Comparison of ENCODE assay signal across 23 mouse cellular contexts in genomic region chr9:92472256-92472855, GRCm38 (mm10).
"Had no signal": no experiment of that assay in that cellular context is flagged by ENCODE, and none has a peak within 500 bp of the region (broad histone marks: within the 10 kb centered on the region; RNA-seq: fewer than 3 reads in every experiment).

No protein-coding gene starts in this region.

- H3K4me3 ChIP-seq: heart, adult 2 months; heart, embryonic 13.5 days; heart, embryonic 15.5 days; hindbrain, embryonic 13.5 days; hindbrain, embryonic 15.5 days; intestine, embryonic 15.5 days; layer of hippocampus, adult 2 months; limb, embryonic 13.5 days; limb, embryonic 15.5 days; liver, embryonic 12.5 days had no signal

- H3K27ac ChIP-seq: heart, adult 2 months; heart, embryonic 13.5 days; heart, embryonic 15.5 days; hindbrain, embryonic 13.5 days; hindbrain, embryonic 15.5 days; hindbrain, postnatal 0 days; intestine, embryonic 15.5 days; layer of hippocampus, adult 2 months; limb, embryonic 13.5 days; limb, embryonic 15.5 days; liver, embryonic 12.5 days; liver, embryonic 14.5 days had no signal

- ATAC-seq: hindbrain, postnatal 0 days; intestine, embryonic 15.5 days; intestine, postnatal 0 days; liver, embryonic 12.5 days had no signal

- DNase-seq: gastrocnemius, postnatal 14 days; gastrocnemius, postnatal 36 days; heart, adult 2 months; heart, postnatal 14 days; heart, postnatal 36 days; kidney, adult 2 months; kidney, postnatal 10 days; kidney, postnatal 4 days; layer of hippocampus, postnatal 36 days; left cerebral cortex, postnatal 4 days had no signal

- H3K27me3 ChIP-seq: heart, embryonic 13.5 days; heart, embryonic 15.5 days; hindbrain, embryonic 13.5 days; hindbrain, embryonic 15.5 days; intestine, embryonic 15.5 days; limb, embryonic 13.5 days; limb, embryonic 15.5 days; liver, embryonic 12.5 days had no signal

- H3K4me2 ChIP-seq: heart, embryonic 11.5 days; heart, embryonic 13.5 days; heart, embryonic 15.5 days; hindbrain, embryonic 13.5 days; hindbrain, embryonic 15.5 days; intestine, embryonic 15.5 days; limb, embryonic 13.5 days; limb, embryonic 15.5 days; liver, embryonic 12.5 days had no signal

- H3K36me3 ChIP-seq: heart, embryonic 13.5 days; heart, embryonic 15.5 days; hindbrain, embryonic 13.5 days; hindbrain, embryonic 15.5 days; intestine, embryonic 15.5 days; limb, embryonic 13.5 days; limb, embryonic 15.5 days; liver, embryonic 12.5 days had no signal

- H3K9ac ChIP-seq: heart, embryonic 13.5 days; heart, embryonic 15.5 days; hindbrain, embryonic 13.5 days; hindbrain, embryonic 15.5 days; intestine, embryonic 15.5 days; limb, embryonic 13.5 days; limb, embryonic 15.5 days; liver, embryonic 12.5 days; liver, embryonic 14.5 days had no signal

- H3K4me1 ChIP-seq: heart, embryonic 13.5 days; heart, embryonic 15.5 days; hindbrain, embryonic 13.5 days; hindbrain, embryonic 15.5 days; intestine, embryonic 15.5 days; limb, embryonic 13.5 days; limb, embryonic 15.5 days; liver, embryonic 12.5 days had no signal

- H3K9me3 ChIP-seq: heart, embryonic 13.5 days; heart, embryonic 15.5 days; hindbrain, embryonic 13.5 days; hindbrain, embryonic 15.5 days; intestine, embryonic 15.5 days; limb, embryonic 13.5 days; limb, embryonic 15.5 days; liver, embryonic 12.5 days had no signal
